Mouse (Mus musculus): ENCODE data around the gene Map3k5.
A peak's percentile ranks its signal among the peaks of the same experiment; 100 is the strongest.

The Map3k5 gene

GRCm38 (mm10) chr10:19935821-19936367 is 1.6 kb downstream of the Map3k5 start:
- DNase-seq (ENCODE audit: low spot score), result no peak

- DNase-seq (ENCODE audit: low spot score), result peak; percentile 35
These were observed 2.9 kb downstream of the Map3k5 start for GRCm38 (mm10) chr10:19936961-19937708.

- no peak for DNase-seq (ENCODE audit: low spot score)
These were observed 4.5 kb downstream of the Map3k5 start for GRCm38 (mm10) chr10:19938738-19939137.

- DNase-seq (ENCODE audit: low spot score), result peak; percentile 68
These were observed 5.0 kb downstream of the Map3k5 start for GRCm38 (mm10) chr10:19939282-19939705.

- DNase-seq (ENCODE audit: low spot score), result no peak
These were observed 5.9 kb downstream of the Map3k5 start for GRCm38 (mm10) chr10:19940127-19940526.

GRCm38 (mm10) chr10:19940626-19941025 is 6.4 kb downstream of the Map3k5 start:
- DNase-seq (ENCODE audit: low spot score), result no peak

- DNase-seq (ENCODE audit: low spot score), result no peak
These were observed 6.8 kb downstream of the Map3k5 start for GRCm38 (mm10) chr10:19941063-19941462.

GRCm38 (mm10) chr10:19941914-19942313 is 7.6 kb downstream of the Map3k5 start:
- DNase-seq (ENCODE audit: low spot score), result no peak

GRCm38 (mm10) chr10:19942621-19943020 is 8.3 kb downstream of the Map3k5 start:
- DNase-seq (ENCODE audit: low spot score), result no peak

GRCm38 (mm10) chr10:19945651-19946050 is 11.4 kb downstream of the Map3k5 start:
- no peak for DNase-seq (ENCODE audit: low spot score)

- DNase-seq (ENCODE audit: low spot score), result no peak
These were observed 12.4 kb downstream of the Map3k5 start for GRCm38 (mm10) chr10:19946644-19947043.

- no peak for DNase-seq (ENCODE audit: low spot score)
These were observed 13.2 kb downstream of the Map3k5 start for GRCm38 (mm10) chr10:19947441-19947840.

GRCm38 (mm10) chr10:19947901-19948300 is 13.6 kb downstream of the Map3k5 start:
- DNase-seq (ENCODE audit: low spot score), result no peak

- no peak for DNase-seq (ENCODE audit: low spot score)
These were observed 14.1 kb downstream of the Map3k5 start for GRCm38 (mm10) chr10:19948381-19948780.

- DNase-seq (ENCODE audit: low spot score), result no peak
These were observed 14.8 kb downstream of the Map3k5 start for GRCm38 (mm10) chr10:19949106-19949505.

- DNase-seq (ENCODE audit: low spot score), result no peak
These were observed 18.9 kb downstream of the Map3k5 start for GRCm38 (mm10) chr10:19953032-19953761.

GRCm38 (mm10) chr10:19954572-19954971 is 20.3 kb downstream of the Map3k5 start:
- DNase-seq (ENCODE audit: low spot score), result no peak

- no peak for DNase-seq (ENCODE audit: low spot score)
These were observed 21.5 kb downstream of the Map3k5 start for GRCm38 (mm10) chr10:19955817-19956216.

- DNase-seq (ENCODE audit: low spot score), result no peak
These were observed 22.5 kb downstream of the Map3k5 start for GRCm38 (mm10) chr10:19956745-19957144.

- no peak for DNase-seq (ENCODE audit: low spot score)
These were observed 26.6 kb downstream of the Map3k5 start for GRCm38 (mm10) chr10:19960831-19961380.

GRCm38 (mm10) chr10:19962746-19963145 is 28.5 kb downstream of the Map3k5 start:
- DNase-seq (ENCODE audit: low spot score), result no peak

GRCm38 (mm10) chr10:19963206-19963605 is 28.9 kb downstream of the Map3k5 start:
- DNase-seq (ENCODE audit: low spot score), result no peak

- no peak for DNase-seq (ENCODE audit: low spot score)
These were observed 29.8 kb downstream of the Map3k5 start for GRCm38 (mm10) chr10:19964105-19964504.

Data from MN1 (cell line).